Mouse (Mus musculus) olfactory bulb, adult 2 months (tissue): Measurements from ENCODE around the gene Pagr1b.

Experiments
- CTCF ChIP-seq: fragments of 200-500 bp; IDR thresholded peaks from 2 replicates; pipeline ENCODE4 v1.5.1; 2012; ENCODE audit warnings: low read depth, mild to moderate bottlenecking, low read length, moderate library complexity; ENCODE audit not compliant: insufficient read depth
- POLR2A ChIP-seq: fragments of 200-500 bp; IDR thresholded peaks from 2 replicates; pipeline ENCODE4 v1.6.1; 2012; ENCODE audit warnings: mild to moderate bottlenecking, low read depth, low read length, moderate library complexity; ENCODE audit not compliant: insufficient read depth

GRCm38 (mm10) chr7:127020901-127021562 lies 4.7 kb upstream of the Pagr1b start, which contains the start of the genes Gm42742 and Prrt2:
- TF ChIP-seq CTCF (no peak), POLR2A (peak; percentile 9; the same call in 1 of the 2 replicates)
